Mouse (Mus musculus) C2C12 (cell line): Measurements from ENCODE around the gene Gdpd4.

Experiments used
- CTCF ChIP-seq: IDR thresholded peaks from one replicate; pipeline ENCODE4 v1.5.1; 2011; ENCODE audit not compliant: control insufficient read depth, insufficient read depth, insufficient read length
- USF1 ChIP-seq: IDR thresholded peaks from one replicate; pipeline ENCODE4 v1.6.1; 2011; ENCODE audit warnings: low read depth, mild to moderate bottlenecking, control low read depth, moderate library complexity

- TF ChIP-seq CTCF (no peak), USF1 (no peak)
These were observed 157.7 kb downstream of the Gdpd4 start for GRCm38 (mm10) chr7:98077453-98077852.
